Mouse (Mus musculus) hindbrain, embryonic 16.5 days (tissue): Measurements from ENCODE around the gene Ccdc163. TPM values are rescaled to one million over a fixed set of nuclear protein-coding genes. Genes with fewer than 3 reads are reported as not detected.

Experiments used
- ATAC-seq: fragments of 200-750 bp; cut with Nextera tagmentation; 2 replicates; pipeline ENCODE4 v1.8.0; 2017; ENCODE audit warnings: moderate TSS enrichment, moderate library complexity
- H3K27ac ChIP-seq: fragments of 300-500 bp; sonication (generic); 2 replicates; pipeline ENCODE4 v1.5.1; 2014; ENCODE audit warnings: low read depth, mild to moderate bottlenecking, control low read depth, low read length, moderate library complexity
- H3K27me3 ChIP-seq: fragments of 300-500 bp; sonication (generic); replicated peaks from 2 replicates; pipeline ENCODE4 v1.6.1; 2014; ENCODE audit warnings: low read length; ENCODE audit not compliant: control insufficient read depth, insufficient read depth
- H3K36me3 ChIP-seq: fragments of 300-500 bp; sonication (generic); 2 replicates; pipeline ENCODE4 v1.6.1; 2014; ENCODE audit warnings: mild to moderate bottlenecking, low read length, moderate library complexity, mixed read lengths; ENCODE audit not compliant: control insufficient read depth, insufficient read depth
- H3K4me1 ChIP-seq: fragments of 300-500 bp; sonication (generic); 2 replicates; pipeline ENCODE4 v1.6.1; 2014; ENCODE audit warnings: low read depth, low read length; ENCODE audit not compliant: control insufficient read depth, insufficient read depth
- H3K4me2 ChIP-seq: fragments of 300-500 bp; sonication (generic); 2 replicates; pipeline ENCODE4 v1.6.1; 2014; ENCODE audit warnings: mild to moderate bottlenecking, low read length, control low read depth, moderate library complexity
- H3K4me3 ChIP-seq: fragments of 300-500 bp; sonication (generic); 2 replicates; pipeline ENCODE4 v1.5.1; 2014; ENCODE audit warnings: mild to moderate bottlenecking, low read length, control low read depth, moderate library complexity
- H3K9ac ChIP-seq: fragments of 300-500 bp; sonication (generic); 2 replicates; pipeline ENCODE4 v1.6.1; 2014; ENCODE audit warnings: low read depth, mild to moderate bottlenecking, control low read depth, low read length, moderate library complexity
- H3K9me3 ChIP-seq: fragments of 300-500 bp; sonication (generic); 2 replicates; pipeline ENCODE4 v1.6.1; 2014; ENCODE audit warnings: mild to moderate bottlenecking, low read length, moderate library complexity; ENCODE audit not compliant: control insufficient read depth
- WGBS: fragments of 180-500 bp; shearing (Covaris S2); extraction: QIAGEN DNeasy Blood & Tissue Kit; methylation state at CpG from one replicate; pipeline ENCODE4 v1.1.7; 2014; 5-methylcytosine and 5-hydroxymethylcytosine counted together
- polyA plus RNA-seq: library from polyadenylated mRNA; unstranded; fragments of >200 nt; fragmentation: Nextera tagmentation; extraction: Ambion mirVana; gene quantifications from 2 replicates; pipeline ENCODE4 v1.2.1, GENCODE M21; 2015

Gene Ccdc163
- polyA plus RNA-seq, 1 experiment from 2014 or later: 8.0 TPM

- H3K36me3 ChIP-seq: no peaks in the 10 kb centered on the region
- H3K27ac ChIP-seq: no peak overlapping the region
- no peaks in the 10 kb centered on the region for H3K27me3 ChIP-seq
- 93% methylated on average over 3 of the region's 3 CpGs for WGBS
- no peak overlapping the region for H3K4me3 ChIP-seq
- no peaks in the 10 kb centered on the region for H3K9me3 ChIP-seq
- H3K4me1 ChIP-seq: no peaks in the 10 kb centered on the region
- ATAC-seq: no peak
- no peak overlapping the region for H3K9ac ChIP-seq
- no peak overlapping the region for H3K4me2 ChIP-seq
Measured at GRCm38 (mm10) chr4:116777079-116777478, 68.8 kb downstream of the Ccdc163 start.

- H3K27ac ChIP-seq: no peak overlapping the region
- no peak for ATAC-seq
- no peaks in the 10 kb centered on the region for H3K36me3 ChIP-seq
- 86% methylated on average over 2 of the region's 2 CpGs for WGBS
- H3K27me3 ChIP-seq: no peaks in the 10 kb centered on the region
- peaks cover 3% of the 10 kb centered on the region for H3K4me1 ChIP-seq
- H3K4me3 ChIP-seq: no peak overlapping the region
- H3K9me3 ChIP-seq: no peaks in the 10 kb centered on the region
- H3K9ac ChIP-seq: no peak overlapping the region
- H3K4me2 ChIP-seq: no peak overlapping the region
Measured at GRCm38 (mm10) chr4:116780541-116780940, 72.2 kb downstream of the Ccdc163 start.

- no peak overlapping the region for H3K4me3 ChIP-seq
- WGBS: 37% methylated on average over 2 of the region's 2 CpGs
- no peak for ATAC-seq
Measured at GRCm38 (mm10) chr4:116781366-116781765, 73.1 kb downstream of the Ccdc163 start.

GRCm38 (mm10) chr4:116782171-116782570 is 73.9 kb downstream of the Ccdc163 start:
- Histone ChIP-seq H3K9me3 (no peaks in the 10 kb centered on the region), H3K4me2 (no peak overlapping the region), H3K27me3 (no peaks in the 10 kb centered on the region), H3K27ac (no peak overlapping the region), H3K9ac (no peak overlapping the region), H3K4me3 (no peak overlapping the region), H3K36me3 (no peaks in the 10 kb centered on the region), H3K4me1 (peaks cover 3% of the 10 kb centered on the region)
- no peak for ATAC-seq
- 6% methylated on average over 8 of the region's 8 CpGs for WGBS

More at GRCm38 (mm10) chr4:116781366-116781765, 73.1 kb downstream of the Ccdc163 start:
- H3K9me3 ChIP-seq: no peaks in the 10 kb centered on the region
- no peak overlapping the region for H3K27ac ChIP-seq
- H3K27me3 ChIP-seq: no peaks in the 10 kb centered on the region
- H3K36me3 ChIP-seq: no peaks in the 10 kb centered on the region
- peaks cover 3% of the 10 kb centered on the region for H3K4me1 ChIP-seq
- no peak overlapping the region for H3K9ac ChIP-seq
- H3K4me2 ChIP-seq: no peak overlapping the region

- 100% methylated on average over 1 of the region's 1 CpGs for WGBS
- no peak overlapping the region for H3K4me3 ChIP-seq
Measured at GRCm38 (mm10) chr4:116786587-116786986, 78.3 kb downstream of the Ccdc163 start.

GRCm38 (mm10) chr4:116787985-116788760 is 79.9 kb downstream of the Ccdc163 start:
- Histone ChIP-seq H3K9me3 (no peaks in the 10 kb centered on the region), H3K36me3 (no peaks in the 10 kb centered on the region), H3K4me1 (no peaks in the 10 kb centered on the region), H3K4me3 (no peak overlapping the region), H3K27ac (no peak overlapping the region), H3K9ac (no peak overlapping the region), H3K27me3 (no peaks in the 10 kb centered on the region), H3K4me2 (no peak overlapping the region)
- no peak for ATAC-seq
- WGBS: 41% methylated on average over 7 of the region's 7 CpGs

More at GRCm38 (mm10) chr4:116786587-116786986, 78.3 kb downstream of the Ccdc163 start:
- Histone ChIP-seq H3K4me2 (no peak overlapping the region), H3K36me3 (no peaks in the 10 kb centered on the region), H3K4me1 (peaks cover 3% of the 10 kb centered on the region), H3K9me3 (no peaks in the 10 kb centered on the region), H3K9ac (no peak overlapping the region), H3K27me3 (no peaks in the 10 kb centered on the region), H3K27ac (no peak overlapping the region)
- no peak for ATAC-seq

- Histone ChIP-seq H3K9me3 (no peaks in the 10 kb centered on the region), H3K4me3 (no peak overlapping the region), H3K27me3 (no peaks in the 10 kb centered on the region), H3K36me3 (no peaks in the 10 kb centered on the region), H3K4me2 (no peak overlapping the region), H3K27ac (no peak overlapping the region), H3K4me1 (no peaks in the 10 kb centered on the region), H3K9ac (no peak overlapping the region)
- WGBS: 12% methylated on average over 3 of the region's 3 CpGs
- peak; percentile 67 for ATAC-seq
Measured at GRCm38 (mm10) chr4:116788956-116789355, 80.6 kb downstream of the Ccdc163 start.

GRCm38 (mm10) chr4:116792453-116792852 is 84.1 kb downstream of the Ccdc163 start:
- ATAC-seq: no peak
- Histone ChIP-seq H3K9ac (no peak overlapping the region), H3K4me1 (no peaks in the 10 kb centered on the region), H3K9me3 (no peaks in the 10 kb centered on the region), H3K4me2 (no peak overlapping the region), H3K27ac (no peak overlapping the region), H3K4me3 (no peak overlapping the region), H3K36me3 (no peaks in the 10 kb centered on the region), H3K27me3 (no peaks in the 10 kb centered on the region)
- 89% methylated on average over 8 of the region's 8 CpGs for WGBS

GRCm38 (mm10) chr4:116794273-116794672 is 86.0 kb downstream of the Ccdc163 start:
- H3K9me3 ChIP-seq: no peaks in the 10 kb centered on the region
- no peak overlapping the region for H3K27ac ChIP-seq
- WGBS: 77% methylated on average over 2 of the region's 2 CpGs
- ATAC-seq: no peak
- no peak overlapping the region for H3K4me3 ChIP-seq
- no peak overlapping the region for H3K4me2 ChIP-seq
- H3K27me3 ChIP-seq: no peaks in the 10 kb centered on the region
- H3K36me3 ChIP-seq: no peaks in the 10 kb centered on the region
- H3K4me1 ChIP-seq: no peaks in the 10 kb centered on the region
- no peak overlapping the region for H3K9ac ChIP-seq
